Mouse (Mus musculus): ENCODE results near the gene Erp44.

DNA sequence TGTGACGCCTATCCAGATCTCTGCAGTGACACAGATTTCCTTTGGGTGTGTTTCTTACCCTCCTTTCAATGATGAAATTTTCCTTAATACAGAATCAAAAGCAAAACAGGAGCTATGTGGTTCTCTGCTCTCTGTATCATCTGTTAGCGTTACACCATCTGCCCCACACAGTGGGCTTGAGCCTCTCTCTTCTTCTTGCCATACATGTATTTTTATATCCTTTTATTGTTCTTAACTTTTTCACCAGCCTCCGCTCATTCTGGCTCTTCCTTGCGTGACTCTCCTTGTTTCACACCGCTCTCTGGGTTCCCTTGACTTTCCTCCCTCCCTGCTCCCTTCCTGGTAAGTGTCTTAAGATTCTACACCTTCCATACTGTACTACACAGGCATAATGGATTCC lies 126.1 kb downstream of the Erp44 start:
- TF ChIP-seq CTCF (IDR thresholded peaks at IDR 0.05; ENCODE audit: low read depth), result no peak
- TF ChIP-seq EP300 (IDR thresholded peaks at IDR 0.05; ENCODE audit: low read depth), result no peak
